Mouse (Mus musculus): ENCODE measurements around the gene Rem1. TPM values are rescaled to one million over a fixed set of nuclear protein-coding genes. Genes with fewer than 3 reads are reported as not detected.

Rem1 gene
- polyA plus RNA-seq, 1 experiment from 2014 or later, result 19.7 TPM

- Histone ChIP-seq H3K4me2 (replicated peaks; ENCODE audit: low read depth) (no peak within 1 kb of the TSS), H3K27me3 (ENCODE audit: control insufficient read depth, insufficient read depth, low read length) (no peaks in the 10 kb centered on the region), H3K4me1 (replicated peaks; ENCODE audit: control insufficient read depth, insufficient read depth) (no peaks in the 10 kb centered on the region), H3K9me3 (ENCODE audit: control insufficient read depth, low read length) (no peaks in the 10 kb centered on the region), H3K4me3 (ENCODE audit: low read depth, low read length) (no peak within 1 kb of the TSS), H3K9ac (ENCODE audit: low read length) (no peak within 1 kb of the TSS), H3K36me3 (ENCODE audit: control insufficient read depth, insufficient read depth, low read length) (no peaks in the 10 kb centered on the region), H3K27ac (replicated peaks) (no peak within 1 kb of the TSS)
- TF ChIP-seq EP300 (optimal IDR thresholded peaks at IDR 0.05), result no peak
- no peak for TF ChIP-seq CTCF (IDR thresholded peaks at IDR 0.05; ENCODE audit: low read depth)
- DNase-seq (ENCODE audit: low spot score) (no peak), ATAC-seq (ENCODE audit: low FRiP score, low TSS enrichment) (no peak)
- WGBS, result 79% methylated on average over 7 of the region's 7 CpGs
These were observed 3.8 kb upstream of the Rem1 start, which contains the start of gene Defb25 for GRCm38 (mm10) chr2:152622953-152623352. Gene Defb25, minus strand, starts transcription at chr2:152623053.

GRCm38 (mm10) chr2:152624566-152624965 lies 2.2 kb upstream of the Rem1 start:
- DNase-seq (ENCODE audit: low spot score) (no peak), ATAC-seq (ENCODE audit: low FRiP score, low TSS enrichment) (no peak)
- WGBS, result 91% methylated on average over 2 of the region's 2 CpGs
- TF ChIP-seq CTCF (IDR thresholded peaks at IDR 0.05; ENCODE audit: low read depth), result no peak
- TF ChIP-seq EP300 (optimal IDR thresholded peaks at IDR 0.05), result no peak
- no peak overlapping the region for H3K4me3 ChIP-seq (ENCODE audit: low read depth, low read length)
- no peak overlapping the region for H3K4me2 ChIP-seq (replicated peaks; ENCODE audit: low read depth)
- H3K4me1 ChIP-seq (replicated peaks; ENCODE audit: control insufficient read depth, insufficient read depth), result no peaks in the 10 kb centered on the region
- H3K36me3 ChIP-seq (ENCODE audit: control insufficient read depth, insufficient read depth, low read length), result no peaks in the 10 kb centered on the region
- no peaks in the 10 kb centered on the region for H3K27me3 ChIP-seq (ENCODE audit: control insufficient read depth, insufficient read depth, low read length)
- H3K27ac ChIP-seq (replicated peaks), result no peak overlapping the region
- H3K9ac ChIP-seq (ENCODE audit: low read length), result no peak overlapping the region
- H3K9me3 ChIP-seq (ENCODE audit: control insufficient read depth, low read length), result no peaks in the 10 kb centered on the region

- WGBS, result 27% methylated on average over 1 of the region's 1 CpGs
- Histone ChIP-seq H3K4me3 (ENCODE audit: low read depth, low read length) (no peak overlapping the region), H3K36me3 (ENCODE audit: control insufficient read depth, insufficient read depth, low read length) (no peaks in the 10 kb centered on the region), H3K9me3 (ENCODE audit: control insufficient read depth, low read length) (no peaks in the 10 kb centered on the region), H3K4me2 (replicated peaks; ENCODE audit: low read depth) (no peak overlapping the region), H3K27me3 (ENCODE audit: control insufficient read depth, insufficient read depth, low read length) (no peaks in the 10 kb centered on the region), H3K4me1 (replicated peaks; ENCODE audit: control insufficient read depth, insufficient read depth) (no peaks in the 10 kb centered on the region), H3K27ac (replicated peaks) (no peak overlapping the region), H3K9ac (ENCODE audit: low read length) (no peak overlapping the region)
- TF ChIP-seq CTCF (IDR thresholded peaks at IDR 0.05; ENCODE audit: low read depth), result no peak
- no peak for DNase-seq (ENCODE audit: low spot score)
- ATAC-seq (ENCODE audit: low FRiP score, low TSS enrichment), result no peak
These were observed 1.5 kb upstream of the Rem1 start for GRCm38 (mm10) chr2:152625256-152625655.

- WGBS, result 43% methylated on average over 17 of the region's 17 CpGs
These were observed 1.3 kb downstream of the Rem1 start for GRCm38 (mm10) chr2:152628066-152628465.

DNA sequence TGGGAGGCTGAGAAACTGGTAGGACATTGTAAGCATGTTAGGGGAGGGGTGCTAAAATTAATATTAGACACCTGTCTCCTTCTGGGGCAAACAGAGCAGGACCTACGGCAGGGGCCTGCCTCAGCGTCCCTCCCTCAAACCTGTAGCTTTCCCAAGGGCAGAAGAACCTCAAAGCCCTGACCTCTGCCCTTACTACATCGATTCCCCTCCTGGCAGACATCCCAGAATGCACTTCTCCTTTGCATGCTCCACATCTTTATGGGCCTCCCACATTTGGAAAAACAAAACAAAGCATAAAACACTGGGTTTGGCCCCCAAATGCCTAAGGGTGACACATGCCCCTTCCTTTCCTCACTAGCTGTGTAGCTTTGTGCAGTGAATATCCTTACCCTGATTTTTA lies 2.5 kb downstream of the Rem1 start:
- H3K9me3 ChIP-seq (ENCODE audit: control insufficient read depth, low read length), result no peaks in the 10 kb centered on the region
- ATAC-seq (ENCODE audit: low FRiP score, low TSS enrichment), result no peak
- no peaks in the 10 kb centered on the region for H3K27me3 ChIP-seq (ENCODE audit: control insufficient read depth, insufficient read depth, low read length)
- H3K4me1 ChIP-seq (replicated peaks; ENCODE audit: control insufficient read depth, insufficient read depth), result no peaks in the 10 kb centered on the region
- H3K4me3 ChIP-seq (ENCODE audit: low read depth, low read length), result no peak overlapping the region
- no peak overlapping the region for H3K27ac ChIP-seq (replicated peaks)
- WGBS, result 38% methylated on average over 3 of the region's 3 CpGs
- DNase-seq (ENCODE audit: low spot score), result no peak
- TF ChIP-seq EP300 (optimal IDR thresholded peaks at IDR 0.05) (no peak), CTCF (IDR thresholded peaks at IDR 0.05; ENCODE audit: low read depth) (no peak)
- 0 out of 2 replicates have a peak overlapping the region, but pooled peaks have one; percentile 13 for H3K9ac ChIP-seq (ENCODE audit: low read length)
- H3K4me2 ChIP-seq (replicated peaks; ENCODE audit: low read depth), result peak overlapping the region; percentile 71
- no peaks in the 10 kb centered on the region for H3K36me3 ChIP-seq (ENCODE audit: control insufficient read depth, insufficient read depth, low read length)

More at GRCm38 (mm10) chr2:152628066-152628465, 1.3 kb downstream of the Rem1 start:
- ATAC-seq (ENCODE audit: low FRiP score, low TSS enrichment), result no peak
- H3K27me3 ChIP-seq (ENCODE audit: control insufficient read depth, insufficient read depth, low read length), result no peaks in the 10 kb centered on the region
- no peaks in the 10 kb centered on the region for H3K36me3 ChIP-seq (ENCODE audit: control insufficient read depth, insufficient read depth, low read length)
- peak overlapping the region; percentile 71 for H3K4me2 ChIP-seq (replicated peaks; ENCODE audit: low read depth)
- H3K4me3 ChIP-seq (ENCODE audit: low read depth, low read length), result peak overlapping the region; percentile 57
- H3K9ac ChIP-seq (ENCODE audit: low read length), result peak overlapping the region; percentile 76
- DNase-seq (ENCODE audit: low spot score), result no peak
- no peaks in the 10 kb centered on the region for H3K9me3 ChIP-seq (ENCODE audit: control insufficient read depth, low read length)
- TF ChIP-seq CTCF (IDR thresholded peaks at IDR 0.05; ENCODE audit: low read depth) (no peak), EP300 (optimal IDR thresholded peaks at IDR 0.05) (no peak)
- no peaks in the 10 kb centered on the region for H3K4me1 ChIP-seq (replicated peaks; ENCODE audit: control insufficient read depth, insufficient read depth)
- H3K27ac ChIP-seq (replicated peaks), result peak overlapping the region; percentile 69

DNA sequence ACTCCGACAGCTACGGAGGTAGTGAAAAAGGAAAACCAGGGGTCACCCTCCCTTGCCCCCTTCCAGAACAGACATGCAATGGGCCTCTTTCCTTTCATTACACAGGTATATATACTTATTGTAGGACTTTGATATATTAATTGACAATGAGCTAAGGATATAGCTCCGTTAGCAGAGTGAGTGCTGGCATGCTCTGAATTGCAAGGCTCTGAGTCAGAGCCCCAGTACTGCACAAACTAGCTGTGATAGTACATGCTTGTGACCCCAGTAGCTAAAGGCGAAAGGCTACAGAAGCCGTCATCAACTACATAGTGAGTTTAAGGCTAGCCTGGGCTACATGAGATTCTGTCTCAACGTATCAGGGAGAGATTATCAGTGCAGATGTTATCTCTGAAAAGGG lies 3.2 kb downstream of the Rem1 start:
- TF ChIP-seq EP300 (optimal IDR thresholded peaks at IDR 0.05), result no peak
- no peak for TF ChIP-seq CTCF (IDR thresholded peaks at IDR 0.05; ENCODE audit: low read depth)
- ATAC-seq (ENCODE audit: low FRiP score, low TSS enrichment), result no peak
- WGBS, result 68% methylated on average over 6 of the region's 6 CpGs

More for the DNA sequence above, 3.2 kb downstream of the Rem1 start:
- H3K36me3 ChIP-seq (ENCODE audit: control insufficient read depth, insufficient read depth, low read length), result no peaks in the 10 kb centered on the region
- H3K27ac ChIP-seq (replicated peaks), result no peak overlapping the region
- no peaks in the 10 kb centered on the region for H3K4me1 ChIP-seq (replicated peaks; ENCODE audit: control insufficient read depth, insufficient read depth)
- no peaks in the 10 kb centered on the region for H3K9me3 ChIP-seq (ENCODE audit: control insufficient read depth, low read length)
- no peak overlapping the region for H3K9ac ChIP-seq (ENCODE audit: low read length)
- H3K4me2 ChIP-seq (replicated peaks; ENCODE audit: low read depth), result no peak overlapping the region; the same call in 1 of the 2 replicates
- no peak overlapping the region for H3K4me3 ChIP-seq (ENCODE audit: low read depth, low read length)
- DNase-seq (ENCODE audit: low spot score), result no peak
- H3K27me3 ChIP-seq (ENCODE audit: control insufficient read depth, insufficient read depth, low read length), result no peaks in the 10 kb centered on the region
